Mouse (Mus musculus) liver, adult 2 months (tissue): Measurements from ENCODE around the gene Supt7l.

Experiments used
- CTCF ChIP-seq: fragments of 200-500 bp; IDR thresholded peaks from 2 replicates; pipeline ENCODE4 v1.5.1; 2011; ENCODE audit warnings: low read depth, low read length, control low read depth
- POLR2A ChIP-seq: fragments of 200-500 bp; IDR thresholded peaks from 2 replicates; pipeline ENCODE4 v1.6.1; 2011; ENCODE audit warnings: low read length, control low read depth; ENCODE audit not compliant: insufficient read depth; ENCODE audit errors: extremely low read depth

- TF ChIP-seq CTCF (no peak), POLR2A (no peak)
Observed at GRCm38 (mm10) chr5:31512481-31512880, 15.1 kb downstream of the Supt7l start.
